Mouse (Mus musculus) embryonic fibroblast, embryonic 13.5 days (primary cell): ENCODE measurements at regions not wholly inside any gene's neighbourhood (a gene's known extent, or its start where the extent isn't known, plus 50 kb on each side); places are given as distances from the start of the nearest gene placed in this dataset.

Experiments used
- CTCF ChIP-seq: IDR thresholded peaks from 2 replicates; pipeline ENCODE4 v1.5.1; 2011; ENCODE audit warnings: mild to moderate bottlenecking, control low read depth, low read length, moderate library complexity, borderline replicate concordance; ENCODE audit not compliant: insufficient read depth
- POLR2A ChIP-seq: IDR thresholded peaks from 2 replicates; pipeline ENCODE4 v1.6.1; 2011; ENCODE audit warnings: low read depth, mild to moderate bottlenecking, control low read depth, low read length, moderate library complexity

DNA sequence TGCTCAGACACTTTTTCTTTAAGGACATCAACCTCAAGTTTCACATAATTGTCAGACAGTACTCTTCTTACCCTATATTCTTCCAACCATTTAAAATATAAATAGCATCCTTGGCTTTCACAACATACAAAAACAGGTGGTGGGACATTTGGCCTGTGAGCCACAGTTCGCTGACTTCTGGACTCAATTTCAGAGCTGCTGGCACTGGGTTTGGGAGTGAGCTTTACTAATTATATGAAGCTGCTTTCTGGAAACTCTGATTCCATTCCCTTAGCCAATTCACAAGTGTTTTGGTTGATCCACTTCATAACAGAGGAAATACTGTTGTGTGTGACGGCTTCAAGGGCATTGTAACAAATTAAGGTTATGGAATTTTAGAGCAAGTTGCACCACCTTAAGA lies 285.9 kb upstream of the Smarca2 start:
- TF ChIP-seq POLR2A (no peak), CTCF (no peak)
